Mouse (Mus musculus) spleen, postnatal 0 days (tissue): Measurements from ENCODE around the gene Myo1g. TPM values are rescaled to one million over a fixed set of nuclear protein-coding genes. Genes with fewer than 3 reads are reported as not detected.

ENCODE experiments used
- polyA plus RNA-seq: library from polyadenylated mRNA; unstranded; fragments of >200 nt; fragmentation: Nextera tagmentation; extraction: Ambion mirVana; gene quantifications from 2 replicates; pipeline ENCODE4 v1.2.1, GENCODE M21; 2015

The Myo1g gene
- 17.6 and 25.2 TPM in 2 replicates for polyA plus RNA-seq

DNA sequence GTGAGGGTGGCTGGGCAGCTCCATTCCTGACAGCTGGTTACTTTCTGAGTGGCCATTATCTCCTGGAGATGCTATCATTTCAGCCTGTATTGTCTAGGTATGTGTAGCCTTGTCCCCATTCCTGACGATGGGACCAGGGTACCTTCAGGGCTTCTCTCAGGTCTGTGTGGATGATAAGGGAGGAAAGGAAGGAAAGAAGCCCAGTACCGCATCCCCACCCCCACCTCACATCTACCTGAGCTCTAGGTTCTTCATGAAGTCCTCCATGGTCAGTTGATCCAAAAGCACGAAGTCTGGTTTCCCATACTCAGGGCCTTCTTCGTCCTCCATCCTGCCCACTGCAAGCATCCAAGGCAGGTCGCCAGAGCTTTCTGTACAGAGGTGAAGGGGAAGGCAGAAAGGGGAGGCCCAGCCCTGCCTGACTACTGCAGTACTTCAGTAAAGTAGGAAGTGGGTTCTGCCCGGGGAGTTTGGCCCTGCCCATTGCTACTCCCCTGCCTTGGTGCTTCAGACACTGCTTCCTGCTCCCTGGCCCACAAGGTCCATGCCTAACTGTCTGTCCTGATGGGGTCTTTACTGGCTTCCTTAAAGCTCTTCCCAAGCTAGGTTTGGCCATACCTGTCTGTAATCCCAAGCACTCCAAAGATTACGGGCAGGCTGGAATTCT, at the start of gene Myo1g:
Myo1g (minus strand) TSS at position 459 of the 667 bp plus-strand sequence.

DNA sequence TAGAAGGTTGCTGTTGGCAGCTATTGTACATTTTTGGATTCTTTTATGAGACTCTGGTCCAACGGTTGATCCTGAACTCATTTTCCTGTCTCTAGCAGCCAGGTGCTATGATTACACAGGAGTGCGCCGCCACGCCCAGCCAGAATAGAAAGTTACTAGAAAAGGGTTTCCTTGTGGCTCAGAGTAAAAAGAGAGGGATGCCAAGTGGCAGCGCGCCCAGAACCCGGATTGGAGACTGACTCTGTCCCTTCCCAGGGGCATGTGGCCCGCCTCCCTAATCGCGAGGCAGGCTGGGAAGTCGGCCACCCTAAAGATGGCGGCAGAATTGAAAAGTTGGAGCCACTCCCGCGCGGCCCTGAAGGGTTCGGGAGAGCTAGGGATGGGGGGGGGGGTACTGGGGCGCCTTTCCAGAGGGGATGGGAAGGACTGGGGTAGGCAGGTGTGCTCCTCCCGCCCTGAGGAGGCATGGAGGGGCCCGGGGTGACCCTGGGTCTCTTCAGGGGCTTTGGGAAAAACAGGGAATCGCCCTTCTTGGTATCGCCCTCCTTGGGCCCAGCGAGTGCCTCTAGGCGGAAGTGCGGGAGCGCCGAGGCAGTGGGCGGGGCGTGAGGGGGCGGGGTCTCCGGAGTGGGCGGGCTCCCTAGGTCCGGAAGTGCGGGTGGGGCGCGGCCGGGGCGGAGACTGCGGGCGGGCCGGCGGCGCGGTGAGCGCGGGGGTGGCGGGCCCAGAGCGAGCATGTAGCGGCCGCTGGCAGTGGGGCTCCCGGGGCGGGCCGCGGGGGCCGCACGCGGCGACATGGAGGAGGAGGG, 25.6 kb upstream of the Myo1g start, which contains the start of gene Ccm2:
Ccm2 (plus strand) TSS at position 683 of the 809 bp plus-strand sequence.

DNA sequence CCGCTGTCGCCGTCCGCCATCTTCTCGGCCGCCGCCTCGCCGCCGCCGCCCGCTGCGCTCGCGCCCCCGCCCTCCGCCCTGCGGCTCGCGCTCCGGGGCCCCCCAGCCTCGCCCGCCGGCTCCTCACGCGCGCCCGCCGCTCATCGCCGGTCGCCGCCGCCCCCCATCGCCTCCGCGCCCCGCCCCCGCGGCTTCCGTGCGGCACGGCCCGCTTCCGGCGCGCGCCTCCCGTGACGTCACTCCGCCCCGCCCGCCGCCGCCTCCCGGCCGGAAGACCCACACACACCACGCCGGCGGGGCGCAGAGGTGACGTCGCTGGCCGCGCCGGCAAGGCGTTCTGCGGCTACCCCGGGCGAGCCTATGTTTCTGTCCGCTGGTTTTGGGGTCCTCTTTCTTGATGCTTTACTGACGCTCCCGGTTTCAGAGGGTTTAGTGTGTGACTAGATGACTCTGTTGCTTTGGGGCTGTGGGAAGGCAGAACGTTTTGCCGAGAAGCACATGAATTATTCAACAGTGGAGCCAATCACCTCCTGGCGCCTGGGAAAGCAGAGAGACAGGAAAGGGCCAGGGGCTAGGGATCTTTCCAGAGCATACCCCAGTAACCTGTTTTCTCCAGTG, 44.8 kb downstream of the Myo1g start, which contains the start of gene Purb:
Purb (minus strand) TSS at position 51 of the 618 bp plus-strand sequence.

Other genes with a start within 250 kb of the Myo1g start
- 34.5 and 40.6 TPM in 2 replicates for gene Tmed4, start 246.1 kb downstream of the Myo1g start, polyA plus RNA-seq
- 61.0 and 61.5 TPM in 2 replicates for gene Ogdh, start 229.3 kb downstream of the Myo1g start, polyA plus RNA-seq
- 8.8 and 9.6 TPM in 2 replicates for gene Zmiz2, start 131.9 kb downstream of the Myo1g start, polyA plus RNA-seq
- gene Ppia, start 105.5 kb downstream of the Myo1g start, polyA plus RNA-seq: 3,022 and 3,125 TPM in 2 replicates
- gene H2afv, start 76.5 kb downstream of the Myo1g start, polyA plus RNA-seq: 244 and 272 TPM in 2 replicates
- gene Purb, start 45.0 kb downstream of the Myo1g start, polyA plus RNA-seq: 14.9 and 15.9 TPM in 2 replicates
- 57.7 and 66.8 TPM in 2 replicates for gene Ccm2, start 25.9 kb upstream of the Myo1g start, polyA plus RNA-seq
- gene Nacad, start 85.1 kb upstream of the Myo1g start, polyA plus RNA-seq: 7.0 and 8.1 TPM in 2 replicates
- gene Tbrg4, start 105.1 kb upstream of the Myo1g start, polyA plus RNA-seq: 33.9 and 34.8 TPM in 2 replicates
- 0.24 TPM in 1 of 2 replicates, not detected in the other for gene Wap, start 117.7 kb upstream of the Myo1g start, polyA plus RNA-seq
- 4.5 and 4.8 TPM in 2 replicates for gene Ramp3, start 137.6 kb upstream of the Myo1g start, polyA plus RNA-seq